Comparison of ENCODE assay signal across 14 mouse cellular contexts in genomic region chr5:92843850-92844785, GRCm38 (mm10).
DNase-seq lines count a peak whose midpoint lies in the region; ATAC-seq lines count a peak whose summit lies in the region.
"Had no signal": no experiment of that assay in that cellular context is flagged by ENCODE, and none has a peak within 500 bp of the region (broad histone marks: within the 10 kb centered on the region; RNA-seq: fewer than 3 reads in every experiment).

No protein-coding gene starts in this region.

- no peaks in the 10 kb centered on the region for H3K9me3 ChIP-seq in heart, embryonic 16.5 days (replicated peaks; ENCODE audit: control insufficient read depth, low read length)
- no peaks in the 10 kb centered on the region for H3K9me3 ChIP-seq in hindbrain, embryonic 11.5 days (ENCODE audit: control insufficient read depth, low read length)
- no peaks in the 10 kb centered on the region for H3K9me3 ChIP-seq in midbrain, embryonic 15.5 days

- H3K4me3 ChIP-seq in heart, embryonic 16.5 days (ENCODE audit: low read length): no peak overlapping the region
- H3K4me3 ChIP-seq in hindbrain, embryonic 11.5 days (ENCODE audit: low read depth, low read length): no peak overlapping the region
- no peak overlapping the region for H3K4me3 ChIP-seq in midbrain, embryonic 15.5 days
- H3K4me3 ChIP-seq: left cerebral cortex, adult 2 months had no signal

- no peak overlapping the region for H3K4me2 ChIP-seq in heart, embryonic 16.5 days (ENCODE audit: low read depth, low read length)
- no peak overlapping the region for H3K4me2 ChIP-seq in hindbrain, embryonic 11.5 days (replicated peaks; ENCODE audit: low read depth, low read length)
- no peak overlapping the region for H3K4me2 ChIP-seq in midbrain, embryonic 15.5 days

- ATAC-seq in heart, embryonic 16.5 days (replicated peaks; ENCODE audit: extremely low read depth, insufficient read depth, low FRiP score): no peak
- ATAC-seq in hindbrain, embryonic 11.5 days (ENCODE audit: low FRiP score): peak; percentile 88
- ATAC-seq in midbrain, embryonic 15.5 days (replicated peaks): peak; percentile 81

- peaks cover 31% of the 10 kb centered on the region for H3K4me1 ChIP-seq in heart, embryonic 16.5 days (ENCODE audit: control insufficient read depth, insufficient read depth, low read length)
- 0 out of 2 replicates have a peak, but pooled peaks cover 4% of the 10 kb centered on the region for H3K4me1 ChIP-seq in hindbrain, embryonic 11.5 days (replicated peaks; ENCODE audit: control insufficient read depth, insufficient read depth, low read length)
- peaks cover 9% of the 10 kb centered on the region for H3K4me1 ChIP-seq in midbrain, embryonic 15.5 days

- peaks cover 4% of the 10 kb centered on the region; the same call in 1 of the 2 replicates for H3K36me3 ChIP-seq in heart, embryonic 16.5 days (ENCODE audit: control insufficient read depth, insufficient read depth)
- no peaks in the 10 kb centered on the region for H3K36me3 ChIP-seq in hindbrain, embryonic 11.5 days (ENCODE audit: control insufficient read depth, insufficient read depth, low read length)
- no peaks in the 10 kb centered on the region for H3K36me3 ChIP-seq in midbrain, embryonic 15.5 days (replicated peaks)

- no peaks in the 10 kb centered on the region for H3K27me3 ChIP-seq in heart, embryonic 16.5 days (ENCODE audit: control insufficient read depth, insufficient read depth, low read length)
- H3K27me3 ChIP-seq in hindbrain, embryonic 11.5 days (ENCODE audit: control insufficient read depth, insufficient read depth, low read length): no peaks in the 10 kb centered on the region
- H3K27me3 ChIP-seq in midbrain, embryonic 15.5 days (replicated peaks): no peaks in the 10 kb centered on the region

- DNase-seq in heart, adult 9 months (ENCODE audit: low spot score in 2 of 2): no peak
- peak; percentile 81 for DNase-seq in embryo, embryonic 10.5 days (ENCODE audit: low spot score)
- DNase-seq in hindbrain, embryonic 11.5 days (ENCODE audit: low spot score): peak; percentile 60
- DNase-seq in layer of hippocampus, adult 9-10 months (ENCODE audit: low spot score): no peak
- DNase-seq in layer of hippocampus, postnatal 10 days (ENCODE audit: low spot score in 2 of 2): no peak
- DNase-seq in thymus, postnatal 4 days: no peak
- DNase-seq: adrenal gland, postnatal 36 days; B cell, adult 2 months; cerebellum, adult 9-11 months; heart, postnatal 4 days had no signal

- H3K9ac ChIP-seq in heart, embryonic 16.5 days (ENCODE audit: low read length): no peak overlapping the region
- H3K9ac ChIP-seq in hindbrain, embryonic 11.5 days (ENCODE audit: low read depth, low read length): no peak overlapping the region
- H3K9ac ChIP-seq in midbrain, embryonic 15.5 days: no peak overlapping the region

- 71% methylated on average over 20 of the region's 20 CpGs for WGBS in heart, embryonic 16.5 days
- WGBS in hindbrain, embryonic 11.5 days: 46% methylated on average over 20 of the region's 20 CpGs
- 37% methylated on average over 20 of the region's 20 CpGs for WGBS in midbrain, embryonic 15.5 days

- peak overlapping the region; percentile 16; the same call in 1 of the 2 replicates for H3K27ac ChIP-seq in heart, embryonic 16.5 days (ENCODE audit: low read length)
- 0 out of 2 replicates have a peak overlapping the region, but pooled peaks have one; percentile 1 for H3K27ac ChIP-seq in hindbrain, embryonic 11.5 days (ENCODE audit: low read depth, low read length)
- H3K27ac ChIP-seq in midbrain, embryonic 15.5 days: peak overlapping the region; percentile 43; the same call in 1 of the 2 replicates
- H3K27ac ChIP-seq: left cerebral cortex, adult 2 months; stomach, postnatal 0 days had no signal

Comparison
In these comparisons a context has a peak if more than half of its experiments do, and no peak if none do; other contexts are left out.
1. DNase-seq: peak in embryo, embryonic 10.5 days (single experiment) and hindbrain, embryonic 11.5 days (single experiment); none in heart, adult 9 months (0 of 2), layer of hippocampus, adult 9-10 months (single experiment), layer of hippocampus, postnatal 10 days (0 of 2) and thymus, postnatal 4 days (single experiment).
2. Peak in every context shown above with its lines, with median percentiles within 50 percentile points of each other: H3K27ac ChIP-seq.